Mouse (Mus musculus) embryo, embryonic 10 days (tissue): ENCODE measurements at regions not wholly inside any gene's neighbourhood (a gene's known extent, or its start where the extent isn't known, plus 50 kb on each side); places are given as distances from the start of the nearest gene placed in this dataset.

ENCODE experiments used
- DNase-seq: peaks from one replicate; pipeline ENCODE4 v3.0.0-alpha.2; 2015; ENCODE audit warnings: low spot score

GRCm38 (mm10) chr9:122568691-122569441, 178.3 kb upstream of the Topaz1 start:
- peak; percentile 55 for DNase-seq

- DNase-seq, result peak; percentile 53
These were observed 177.4 kb upstream of the Topaz1 start for GRCm38 (mm10) chr9:122569511-122570455.

GRCm38 (mm10) chr9:122571001-122571400, 176.1 kb upstream of the Topaz1 start:
- no peak for DNase-seq

- peak; percentile 62 for DNase-seq
These were observed 175.6 kb upstream of the Topaz1 start for GRCm38 (mm10) chr9:122571402-122572059.

GRCm38 (mm10) chr9:122572060-122572835, 174.9 kb upstream of the Topaz1 start:
- peak; percentile 65 for DNase-seq

- no peak for DNase-seq
These were observed 174.3 kb upstream of the Topaz1 start for GRCm38 (mm10) chr9:122572836-122573267.

GRCm38 (mm10) chr9:122585228-122585627, 161.9 kb upstream of the Topaz1 start:
- DNase-seq, result no peak

- DNase-seq, result no peak
These were observed 160.7 kb upstream of the Topaz1 start for GRCm38 (mm10) chr9:122586421-122586820.

- no peak for DNase-seq
These were observed 160.2 kb upstream of the Topaz1 start for GRCm38 (mm10) chr9:122586986-122587385.

- DNase-seq, result no peak
These were observed 158.9 kb upstream of the Topaz1 start for GRCm38 (mm10) chr9:122588246-122588645.

- no peak for DNase-seq
These were observed 154.1 kb upstream of the Topaz1 start for GRCm38 (mm10) chr9:122592820-122593615.

GRCm38 (mm10) chr9:122595120-122595943, 151.8 kb upstream of the Topaz1 start:
- peak; percentile 44 for DNase-seq

- DNase-seq, result no peak
These were observed 144.0 kb upstream of the Topaz1 start for GRCm38 (mm10) chr9:122603106-122603505.

- no peak for DNase-seq
These were observed 137.5 kb upstream of the Topaz1 start for GRCm38 (mm10) chr9:122609616-122610015.

- no peak for DNase-seq
These were observed 136.2 kb upstream of the Topaz1 start for GRCm38 (mm10) chr9:122610918-122611317.

GRCm38 (mm10) chr9:122614579-122615252, 132.4 kb upstream of the Topaz1 start:
- no peak for DNase-seq

GRCm38 (mm10) chr9:122615351-122615750, 131.8 kb upstream of the Topaz1 start:
- peak; percentile 70 for DNase-seq

GRCm38 (mm10) chr9:122617793-122618192, 129.4 kb upstream of the Topaz1 start:
- DNase-seq, result no peak

- DNase-seq, result no peak
These were observed 122.1 kb upstream of the Topaz1 start for GRCm38 (mm10) chr9:122625081-122625480.
